Mouse (Mus musculus): ENCODE measurements around the gene Plb1. TPM values are rescaled to one million over a fixed set of nuclear protein-coding genes. Genes with fewer than 3 reads are reported as not detected.

Plb1 gene
- polyA plus RNA-seq, 1 experiment from 2014 or later: 10.7 TPM

DNA sequence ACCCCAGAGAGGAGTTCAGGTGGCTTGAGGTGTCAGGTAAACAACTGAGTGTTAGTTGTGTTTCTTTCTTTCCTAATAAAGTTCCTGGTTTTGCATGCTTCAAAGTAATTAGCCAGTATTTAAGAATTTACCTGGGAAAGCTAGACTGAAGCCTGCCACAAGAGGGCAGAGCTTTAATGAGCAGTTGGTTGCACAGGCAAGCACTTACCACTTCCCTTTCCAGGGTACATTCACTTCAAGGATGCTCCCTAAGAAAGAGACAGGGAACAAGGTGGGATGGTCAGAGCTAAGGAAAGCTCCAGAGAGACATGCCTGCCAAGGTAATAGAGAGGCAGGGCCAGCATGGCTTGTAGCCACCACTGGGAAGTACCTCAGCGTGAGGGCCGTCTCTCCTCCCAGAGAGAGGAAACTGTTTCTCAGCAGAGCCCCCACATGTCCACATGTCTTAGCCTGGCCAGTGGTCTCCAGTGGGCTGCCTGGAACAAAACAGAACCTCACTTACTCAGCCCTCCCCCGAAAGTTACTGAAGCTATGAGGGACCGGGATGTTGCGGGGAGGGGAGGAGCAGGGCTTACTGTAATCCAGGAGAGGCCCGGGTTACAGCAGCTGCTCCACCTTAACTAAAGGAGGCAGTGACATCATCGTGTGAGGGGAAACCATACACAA, 89.8 kb downstream of the Plb1 start:
- peak; percentile 24 for DNase-seq (ENCODE audit: low spot score)

GRCm38 (mm10) chr5:32328139-32328538, 95.6 kb downstream of the Plb1 start:
- no peak for DNase-seq (ENCODE audit: low spot score)

DNA sequence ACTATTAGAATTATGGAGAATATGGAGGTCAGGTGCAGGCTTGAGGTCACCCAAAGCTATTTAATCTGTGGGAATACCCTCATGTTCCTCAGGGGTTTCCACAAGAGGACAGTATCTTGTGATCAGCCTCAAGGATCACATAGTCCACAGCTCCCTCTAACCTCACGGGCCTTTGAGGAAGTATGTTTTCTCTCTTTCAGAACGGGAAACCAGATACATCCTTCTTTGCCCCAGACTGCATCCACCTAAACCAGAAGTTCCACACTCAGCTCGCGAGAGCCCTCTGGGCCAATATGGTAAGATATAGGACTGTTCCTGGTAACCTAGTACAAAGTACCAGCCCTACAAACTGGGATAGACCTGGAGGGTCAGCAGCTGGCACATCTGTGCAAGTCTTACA, 100.1 kb downstream of the Plb1 start:
- no peak for DNase-seq (ENCODE audit: low spot score)

- no peak for DNase-seq (ENCODE audit: low spot score)
Observed at GRCm38 (mm10) chr5:32335172-32335571, 102.7 kb downstream of the Plb1 start.

DNA sequence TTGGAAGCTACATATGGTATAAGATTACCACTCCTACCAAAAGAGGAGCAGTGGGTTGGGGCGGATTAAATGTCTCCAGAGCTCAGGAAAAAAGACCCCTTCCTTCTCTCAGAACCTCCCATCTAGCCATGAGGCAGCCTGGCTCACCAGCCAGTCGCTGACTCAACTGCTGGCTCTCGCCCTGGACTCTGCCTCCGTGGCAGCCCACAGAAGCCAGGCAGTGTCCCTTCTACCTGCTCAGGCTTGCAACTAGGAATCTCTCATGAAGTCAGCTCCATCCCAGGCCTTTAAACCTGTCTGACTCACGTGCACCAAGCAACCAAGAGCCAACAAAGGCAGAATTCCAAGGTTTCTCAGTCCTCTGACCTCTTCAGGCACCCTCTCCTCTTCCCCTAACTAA, 103.6 kb downstream of the Plb1 start:
- no peak for DNase-seq (ENCODE audit: low spot score)

- DNase-seq (ENCODE audit: low spot score): no peak
Observed at GRCm38 (mm10) chr5:32337336-32337735, 104.8 kb downstream of the Plb1 start.

- DNase-seq (ENCODE audit: low spot score): no peak
Observed at GRCm38 (mm10) chr5:32338339-32338738, 105.8 kb downstream of the Plb1 start.

DNA sequence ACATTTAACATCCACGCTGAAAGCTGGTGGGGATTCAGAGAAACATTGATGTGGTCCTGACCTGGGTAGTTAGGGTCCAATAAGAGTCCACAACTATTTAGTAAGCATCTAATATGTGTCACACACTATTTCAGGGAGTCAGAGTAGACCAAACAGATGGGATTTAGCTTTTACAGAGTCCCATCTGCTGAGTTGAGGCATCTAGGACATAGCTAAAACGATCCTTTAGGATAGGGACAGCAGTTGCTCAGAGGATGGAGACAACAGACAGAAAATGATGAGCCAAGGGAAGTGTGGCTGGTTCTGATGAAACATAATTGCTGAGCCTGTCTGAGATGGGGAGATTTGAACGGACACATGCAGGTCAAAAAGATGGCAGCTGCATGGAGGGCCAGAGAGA, 106.3 kb downstream of the Plb1 start:
- no peak for DNase-seq (ENCODE audit: low spot score)

GRCm38 (mm10) chr5:32340246-32340645, 107.7 kb downstream of the Plb1 start:
- no peak for DNase-seq (ENCODE audit: low spot score)

DNA sequence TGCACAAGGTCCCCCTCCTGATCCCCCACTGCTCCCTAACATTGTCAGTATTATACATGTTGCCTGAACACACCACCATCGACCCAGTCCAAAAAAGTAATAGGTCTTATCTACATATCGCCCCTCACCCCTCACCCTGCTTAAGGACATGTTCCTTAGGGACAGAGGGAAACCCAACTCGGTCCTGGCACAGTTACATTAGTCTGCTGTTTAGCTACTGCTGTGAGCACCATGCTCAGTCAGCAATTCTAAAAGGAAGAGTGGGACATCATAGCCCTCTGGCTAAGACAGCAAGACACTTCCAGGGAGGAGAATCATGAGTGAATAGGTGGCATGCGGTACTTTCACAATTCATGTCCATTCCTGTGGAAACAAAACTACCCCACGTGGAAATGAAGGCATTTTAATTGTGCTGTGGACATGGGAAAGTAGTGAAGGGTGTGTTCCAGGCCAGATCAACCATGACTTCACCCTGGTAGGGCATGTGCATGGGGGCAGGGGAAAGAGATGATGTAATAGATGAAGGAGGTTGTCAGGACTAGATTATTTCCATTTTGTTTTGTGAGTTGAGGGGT, 110.3 kb downstream of the Plb1 start:
- no peak for DNase-seq (ENCODE audit: low spot score)

DNA sequence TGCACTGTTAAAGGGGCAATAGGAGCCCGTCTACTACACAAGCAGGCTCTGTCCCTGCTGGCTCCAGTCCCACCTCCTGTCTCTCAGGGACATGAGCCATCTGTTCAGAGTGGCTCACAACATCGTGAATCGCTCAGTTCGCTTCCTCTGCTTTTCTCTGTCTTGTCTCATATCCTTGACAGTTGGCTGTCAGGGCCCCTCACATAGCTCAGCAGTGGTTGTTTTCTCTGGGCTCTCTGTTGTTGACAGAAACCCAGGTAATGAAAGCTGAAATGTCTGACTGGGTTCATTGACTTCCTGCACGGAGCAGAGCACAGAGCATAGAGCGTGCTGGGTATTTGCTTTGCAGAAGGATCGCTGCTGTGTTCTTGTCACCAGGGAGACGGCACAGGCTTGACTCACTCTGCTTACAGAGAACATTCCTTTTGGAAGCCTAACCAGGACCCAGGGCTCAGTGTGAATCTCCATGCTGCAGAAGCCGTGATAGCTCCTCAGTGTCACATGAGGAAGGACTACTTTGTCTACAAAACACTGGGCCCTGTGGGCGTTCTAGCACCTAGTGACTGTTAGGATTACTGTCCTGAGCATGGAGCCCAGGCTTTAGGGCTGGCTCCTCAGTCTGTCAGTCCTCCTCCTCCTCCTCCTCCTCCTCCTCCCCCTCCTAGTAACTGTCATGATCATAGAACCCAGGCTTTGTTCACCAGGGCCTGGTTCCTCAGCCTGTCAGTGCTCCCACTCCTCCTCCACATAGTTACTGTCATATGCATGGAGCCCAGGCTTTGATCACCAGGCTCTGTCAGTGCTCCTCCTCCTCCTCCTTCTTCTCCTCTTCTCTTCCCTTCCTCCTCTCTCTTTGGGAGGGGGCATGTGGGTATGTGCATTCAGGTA, 113.8 kb downstream of the Plb1 start:
- no peak for DNase-seq (ENCODE audit: low spot score)

DNA sequence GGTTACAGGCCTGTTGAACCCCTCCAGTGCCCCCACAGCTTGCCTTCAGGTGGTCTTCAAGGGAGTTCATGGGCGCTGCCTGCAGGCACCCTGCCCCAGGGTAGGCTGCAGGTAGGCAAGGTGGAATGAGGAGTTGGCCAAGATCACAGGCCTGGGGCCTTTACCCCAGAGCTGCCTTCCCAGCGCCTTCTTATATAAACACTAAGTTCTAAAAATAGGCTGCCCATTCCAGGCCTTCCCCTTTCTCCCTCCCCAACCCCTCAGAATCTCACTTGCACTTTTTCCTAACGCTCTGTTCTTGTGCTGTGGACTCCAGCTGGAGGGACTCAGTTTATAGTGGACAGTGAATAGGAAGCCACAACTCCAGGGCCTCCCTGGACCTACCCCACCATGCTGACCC, 117.2 kb downstream of the Plb1 start:
- no peak for DNase-seq (ENCODE audit: low spot score)

- no peak for DNase-seq (ENCODE audit: low spot score)
Observed at GRCm38 (mm10) chr5:32350551-32351256, 118.2 kb downstream of the Plb1 start.

DNA sequence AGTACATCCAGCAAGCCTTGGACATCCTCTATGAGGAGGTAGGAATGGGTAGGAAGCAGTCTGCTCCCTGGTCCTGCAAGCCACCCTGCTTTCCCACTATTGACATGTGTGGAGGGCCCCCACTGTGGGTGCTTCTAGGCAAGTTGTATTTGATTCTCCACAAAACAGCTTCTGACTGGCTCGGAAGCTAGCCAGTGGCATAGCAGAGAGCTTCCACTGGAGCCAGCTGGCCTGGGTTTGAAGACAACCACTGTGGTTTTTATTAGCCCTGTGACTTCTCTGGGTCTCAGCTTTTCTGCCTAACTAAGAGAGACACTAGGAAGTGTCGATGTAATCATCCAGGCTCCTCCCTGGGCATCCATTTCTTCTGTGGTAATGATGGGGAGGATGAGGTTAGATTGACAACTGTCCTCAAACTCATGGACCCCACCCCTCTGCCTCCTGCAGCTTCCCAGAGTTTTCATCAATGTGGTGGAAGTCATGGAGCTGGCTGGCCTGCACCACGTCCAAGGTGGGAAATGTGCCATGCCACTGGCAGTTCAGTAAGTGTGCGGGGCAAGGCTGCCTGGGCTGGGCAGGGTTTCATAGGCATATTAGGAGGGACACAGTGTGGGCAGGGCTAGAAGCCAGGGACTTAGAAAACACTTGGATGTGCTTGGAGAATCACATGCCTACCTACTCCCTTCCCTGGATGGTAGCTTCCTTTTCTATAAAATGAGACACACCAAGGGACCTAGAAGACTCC, 119.4 kb downstream of the Plb1 start:
- no peak for DNase-seq (ENCODE audit: low spot score)

DNA sequence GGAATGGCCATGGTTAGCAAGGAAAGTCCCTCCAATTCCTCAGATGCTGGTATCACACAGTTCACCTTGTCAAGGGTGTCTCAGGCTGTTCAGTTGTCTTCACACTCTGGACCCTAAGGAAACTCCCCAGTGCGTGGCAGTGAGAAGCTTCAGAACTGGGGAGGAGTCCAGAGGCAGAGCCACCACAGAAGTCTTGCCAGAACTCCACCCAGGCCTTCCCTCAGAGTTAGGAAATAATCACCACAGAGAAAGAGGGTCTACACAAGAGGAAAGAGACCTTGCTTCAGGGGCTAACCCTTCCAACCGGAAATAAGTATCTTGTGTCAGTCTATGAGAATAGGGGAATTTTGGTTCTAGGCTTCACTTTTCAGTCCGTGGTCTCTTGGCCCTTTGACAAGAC, 120.3 kb downstream of the Plb1 start:
- no peak for DNase-seq (ENCODE audit: low spot score)

- DNase-seq (ENCODE audit: low spot score): no peak
Observed at GRCm38 (mm10) chr5:32353280-32353679, 120.8 kb downstream of the Plb1 start.

DNA sequence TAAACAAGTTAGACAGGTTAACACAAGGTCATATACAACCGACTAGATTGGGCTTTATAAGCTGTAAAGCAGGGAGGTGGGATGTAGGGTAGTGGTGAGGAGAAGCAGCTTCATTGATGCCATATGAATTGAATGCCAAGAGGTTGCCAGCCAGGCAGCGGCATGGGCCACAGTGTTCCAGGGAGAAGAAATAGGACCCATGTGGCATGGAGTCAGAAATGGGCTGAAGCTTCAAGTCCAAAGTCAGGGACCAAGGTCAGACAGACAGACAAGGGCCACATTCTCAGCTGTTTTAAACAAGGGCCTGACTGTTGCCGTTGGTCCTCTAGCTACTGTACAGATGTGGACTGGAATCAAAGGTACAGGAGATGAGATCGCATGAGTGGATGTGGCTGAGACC, 128.0 kb downstream of the Plb1 start:
- DNase-seq (ENCODE audit: low spot score): no peak

- no peak for DNase-seq (ENCODE audit: low spot score)
Observed at GRCm38 (mm10) chr5:32361441-32362235, 129.1 kb downstream of the Plb1 start.

DNA sequence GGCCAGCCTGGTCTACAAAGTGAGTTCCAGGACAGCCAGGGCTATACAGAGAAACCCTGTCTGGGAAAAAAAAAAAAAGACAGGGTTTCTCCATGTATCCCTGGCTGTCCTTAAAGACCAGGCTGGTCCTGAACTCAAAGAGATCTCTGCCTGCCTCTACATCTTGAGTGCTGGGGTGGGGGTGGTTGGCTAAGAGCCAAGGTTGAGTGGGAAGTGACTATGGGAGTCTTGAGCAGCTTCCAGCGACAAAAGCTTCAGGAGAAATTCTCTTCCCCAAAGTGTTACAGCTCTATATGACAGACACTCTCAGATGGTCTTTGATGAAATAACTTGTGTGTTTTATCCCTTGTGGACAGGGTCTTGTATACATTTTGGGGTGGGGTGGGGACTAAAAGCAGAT, 136.9 kb downstream of the Plb1 start:
- no peak for DNase-seq (ENCODE audit: low spot score)

- DNase-seq (ENCODE audit: low spot score): no peak
Observed at GRCm38 (mm10) chr5:32371239-32371638, 138.7 kb downstream of the Plb1 start.

All from thymus, postnatal 0 days (tissue).